15 mouse cellular contexts compared by ENCODE assay signal in the genomic region with DNA sequence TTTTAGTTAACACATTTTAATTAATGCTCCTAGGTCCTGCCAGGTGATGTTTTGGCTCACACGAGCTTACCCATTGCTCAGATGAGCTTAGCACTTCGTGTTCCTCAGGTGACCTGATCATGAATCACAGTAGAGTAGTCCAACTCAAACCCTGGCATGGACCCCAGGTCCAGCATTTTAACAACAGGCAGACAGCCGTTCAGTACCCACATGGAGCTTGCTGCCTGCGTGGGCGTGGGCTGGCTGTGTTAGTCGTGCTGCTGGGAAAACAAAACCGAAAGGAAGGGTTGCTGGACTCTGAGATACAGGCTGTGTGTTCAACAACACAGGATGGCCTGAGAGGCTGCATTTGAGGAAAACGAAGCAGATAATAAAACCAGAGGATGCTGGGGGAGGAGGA. TPM values are rescaled to one million over a fixed set of nuclear protein-coding genes. Genes with fewer than 3 reads are reported as not detected.
DNase-seq lines count a peak whose midpoint lies in the region; TF ChIP-seq lines count a peak whose summit lies in the region.
"Had no signal": no experiment of that assay in that cellular context is flagged by ENCODE, and none has a peak within 500 bp of the region (broad histone marks: within the 10 kb centered on the region; RNA-seq: fewer than 3 reads in every experiment).

No protein-coding gene starts in this region.

- WGBS in thymus, adult 2 months = 57% methylated on average over 8 of the region's 8 CpGs

- no peak for TF ChIP-seq POLR2A in thymus, adult 2 months (IDR thresholded peaks at IDR 0.05; ENCODE audit: control insufficient read depth, extremely low read depth, insufficient read depth, low read length, poor library complexity)

- H3K27me3 ChIP-seq in thymus, adult 2 months (ENCODE audit: control insufficient read depth, insufficient read depth, low read length) = no peaks in the 10 kb centered on the region
- H3K27me3 ChIP-seq: intestine, embryonic 15.5 days; liver, embryonic 13.5 days had no signal

- no peak overlapping the region for H3K4me3 ChIP-seq in thymus, adult 2 months (ENCODE audit: control insufficient read depth, insufficient read depth, low read length)
- H3K4me3 ChIP-seq: erythroblast, embryonic 14.5 days; intestine, embryonic 15.5 days; liver, embryonic 13.5 days had no signal

- H3K4me1 ChIP-seq in thymus, adult 2 months (replicated peaks; ENCODE audit: control insufficient read depth, insufficient read depth, low read length) = no peaks in the 10 kb centered on the region
- H3K4me1 ChIP-seq: intestine, embryonic 15.5 days; liver, embryonic 13.5 days had no signal

- no peak for TF ChIP-seq CTCF in thymus, adult 2 months (IDR thresholded peaks at IDR 0.05; ENCODE audit: borderline replicate concordance, control insufficient read depth, extremely low read depth, insufficient read depth, low read length, poor library complexity)

- no peaks in the 10 kb centered on the region for H3K36me3 ChIP-seq in thymus, adult 2 months (ENCODE audit: control insufficient read depth, insufficient read depth, low read length)
- H3K36me3 ChIP-seq: intestine, embryonic 15.5 days; liver, embryonic 13.5 days had no signal

- DNase-seq in left cerebral cortex, postnatal 14 days (ENCODE audit: low spot score in 2 of 2) = peak; percentile 19 to 41
- no peak for DNase-seq in left cerebral cortex, adult 11 months (ENCODE audit: low spot score)
- peak; percentile 10 for DNase-seq in MN1 (ENCODE audit: low spot score)
- peak; percentile 80 for DNase-seq in brain, adult 2 months (ENCODE audit: low read depth, low spot score)
- DNase-seq in layer of hippocampus, postnatal 10 days (ENCODE audit: low spot score in 2 of 2) = peak; percentile 15 to 30
- no peak for DNase-seq in thymus, adult 2 months
- no peak for DNase-seq in adrenal gland, adult 2 months
- DNase-seq: adrenal gland, postnatal 25 days; gastrocnemius, postnatal 10 days; heart, postnatal 10 days; liver, embryonic 13.5 days; retina, postnatal 1 day had no signal

- no peak overlapping the region for H3K27ac ChIP-seq in thymus, adult 2 months (ENCODE audit: control insufficient read depth, insufficient read depth, low read length)
- H3K27ac ChIP-seq: intestine, embryonic 15.5 days; liver, embryonic 13.5 days had no signal

- intact Hi-C loops in left cerebral cortex, postnatal 14 days (cut with DNase I) = no loop called here

RNA-seq across cellular contexts. Expression of a gene that starts 36.5 kb away (rescaled TPM):
- under 1 TPM; 0.15 TPM for total RNA-seq in left cerebral cortex, postnatal 14 days (2021)
- under 1 TPM in 1 of 2 experiments, not detected in 1; 0.25 TPM for total RNA-seq in layer of hippocampus, postnatal 10 days (2021)
- polyA plus RNA-seq in thymus, adult 2 months (2012; rRNA removed) = 0.17 and 1.6 TPM in 2 replicates
- total RNA-seq in adrenal gland, adult 2 months (2021) = 1 to 10 TPM; 1.3 to 1.8 TPM
- 0.83 and 1.1 TPM in 2 replicates for polyA plus RNA-seq in adrenal gland, adult 2 months (2012; rRNA removed)
- total RNA-seq: layer of hippocampus, adult 18-20 months had no signal
- polyA plus RNA-seq: liver, embryonic 13.5 days had no signal

Comparison
In these comparisons a context has a peak if more than half of its experiments do, and no peak if none do; other contexts are left out.
1. DNase-seq: peak in left cerebral cortex, postnatal 14 days (2 of 2), MN1 (single experiment), brain, adult 2 months (single experiment) and layer of hippocampus, postnatal 10 days (2 of 2); none in left cerebral cortex, adult 11 months (single experiment), thymus, adult 2 months (single experiment) and adrenal gland, adult 2 months (single experiment).